Mouse (Mus musculus) adrenal gland, adult (tissue): ENCODE measurements at regions not wholly inside any gene's neighbourhood (a gene's known extent, or its start where the extent isn't known, plus 50 kb on each side); places are given as distances from the start of the nearest gene placed in this dataset.

Source experiments
- DNase-seq, 2 experiments: peaks; one replicate each; pipeline ENCODE4 v3.0.0; 2022 to 2023; ENCODE audit warnings: low spot score in 1 of 2; ENCODE audit not compliant: inconsistent age in 2 of 2

GRCm38 (mm10) chrX:161426625-161427024 is 139.4 kb downstream of the Gm15262 start:
- DNase-seq = no peak

- no peak for DNase-seq
These were observed 140.8 kb downstream of the Gm15262 start for GRCm38 (mm10) chrX:161428012-161428411.

GRCm38 (mm10) chrX:161435348-161435747 is 148.1 kb downstream of the Gm15262 start:
- DNase-seq = peak; percentile 3 to 50
